Mouse (Mus musculus): Measurements from ENCODE around the gene Rps27l. TPM values are rescaled to one million over a fixed set of nuclear protein-coding genes. Genes with fewer than 3 reads are reported as not detected.

Gene Rps27l
- polyA plus RNA-seq, 1 experiment: 664 TPM

DNA sequence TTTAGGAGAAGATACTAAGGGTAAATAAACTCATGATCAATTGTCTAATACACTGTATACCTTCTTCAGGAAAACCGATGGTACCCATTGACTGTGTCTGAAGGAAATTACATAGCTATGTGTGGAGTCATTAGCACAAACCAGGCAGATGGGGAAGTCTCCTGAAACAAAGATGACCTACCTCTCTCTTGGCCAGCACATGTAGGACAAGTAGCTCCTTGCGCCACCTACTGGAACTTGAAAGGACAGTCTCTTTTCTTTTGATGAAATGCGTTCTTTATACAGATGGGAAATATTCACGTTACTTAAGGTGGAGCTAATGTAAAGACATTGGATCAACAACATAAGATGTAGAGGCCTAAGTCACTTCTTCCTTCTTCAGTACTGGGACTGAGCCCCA lies 7.0 kb upstream of the Rps27l start:
- H3K27ac ChIP-seq (ENCODE audit: insufficient read depth, low read length): no peak overlapping the region
- peaks cover 5% of the 10 kb centered on the region; the same call in 1 of the 2 replicates for H3K4me1 ChIP-seq (ENCODE audit: control insufficient read depth, insufficient read depth, low read length)
- TF ChIP-seq CTCF (IDR thresholded peaks at IDR 0.05; ENCODE audit: borderline replicate concordance, insufficient read depth, low read length) (peak; percentile 34; the same call in 1 of the 2 replicates), POLR2A (IDR thresholded peaks at IDR 0.05; ENCODE audit: low read depth, low read length) (no peak)
- H3K4me3 ChIP-seq (ENCODE audit: insufficient read depth, low read length): no peak overlapping the region

- Histone ChIP-seq H3K27ac (ENCODE audit: insufficient read depth, low read length) (peak overlapping the region; percentile 91), H3K4me3 (ENCODE audit: insufficient read depth, low read length) (peak overlapping the region; percentile 31), H3K4me1 (ENCODE audit: control insufficient read depth, insufficient read depth, low read length) (peaks cover 3% of the 10 kb centered on the region; the same call in 1 of the 2 replicates)
- TF ChIP-seq CTCF (IDR thresholded peaks at IDR 0.05; ENCODE audit: borderline replicate concordance, insufficient read depth, low read length) (no peak), POLR2A (IDR thresholded peaks at IDR 0.05; ENCODE audit: low read depth, low read length) (no peak)
These were observed 725 bp upstream of the Rps27l start for GRCm38 (mm10) chr9:66945161-66945560.

DNA sequence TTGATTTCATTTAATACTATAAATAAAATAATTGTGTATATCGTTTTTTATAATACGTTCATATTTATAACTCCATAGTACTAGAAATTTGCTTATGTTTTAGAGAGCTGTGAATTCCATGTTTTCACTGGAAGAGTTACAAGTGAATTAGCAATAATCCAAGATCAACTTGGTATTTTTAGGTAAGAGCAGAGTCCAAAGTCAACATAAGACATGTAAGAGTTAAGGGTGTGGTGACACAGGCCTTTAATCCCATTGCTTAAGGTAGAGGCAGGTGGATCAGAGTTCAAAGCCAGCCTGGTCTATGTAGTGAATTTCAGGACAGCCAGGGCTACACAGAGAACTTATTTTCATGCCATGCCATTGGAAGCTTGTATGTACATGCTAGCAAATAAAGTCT lies 2.6 kb downstream of the Rps27l start:
- Histone ChIP-seq H3K27ac (ENCODE audit: insufficient read depth, low read length) (no peak overlapping the region), H3K4me3 (ENCODE audit: insufficient read depth, low read length) (no peak overlapping the region), H3K4me1 (ENCODE audit: control insufficient read depth, insufficient read depth, low read length) (no peaks in the 10 kb centered on the region)
- TF ChIP-seq POLR2A (IDR thresholded peaks at IDR 0.05; ENCODE audit: low read depth, low read length) (no peak), CTCF (IDR thresholded peaks at IDR 0.05; ENCODE audit: borderline replicate concordance, insufficient read depth, low read length) (no peak)

DNA sequence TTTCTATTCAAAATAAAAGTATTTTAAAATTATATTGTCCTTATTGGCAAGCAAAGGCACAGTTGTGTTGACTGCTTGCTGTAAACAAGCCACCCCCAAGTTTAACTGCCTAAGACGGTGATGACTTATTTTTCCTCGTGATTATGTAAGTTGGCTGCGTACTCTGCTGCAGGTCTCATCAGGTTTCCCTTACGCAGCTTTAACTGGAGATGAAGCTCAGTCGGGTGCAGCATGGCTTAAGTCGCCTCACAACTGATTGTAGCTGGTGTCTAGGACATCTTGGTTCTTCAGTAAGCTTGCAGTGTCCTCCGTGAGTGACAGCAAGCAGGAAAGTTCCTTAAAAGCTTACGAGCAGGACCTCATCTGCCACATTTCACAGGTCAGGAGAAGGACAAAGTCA lies 6.4 kb downstream of the Rps27l start:
- H3K4me1 ChIP-seq (ENCODE audit: control insufficient read depth, insufficient read depth, low read length): no peaks in the 10 kb centered on the region
- no peak overlapping the region for H3K4me3 ChIP-seq (ENCODE audit: insufficient read depth, low read length)
- no peak overlapping the region for H3K27ac ChIP-seq (ENCODE audit: insufficient read depth, low read length)
- TF ChIP-seq CTCF (IDR thresholded peaks at IDR 0.05; ENCODE audit: borderline replicate concordance, insufficient read depth, low read length) (no peak), POLR2A (IDR thresholded peaks at IDR 0.05; ENCODE audit: low read depth, low read length) (no peak)

GRCm38 (mm10) chr9:66952886-66953285 lies 7.0 kb downstream of the Rps27l start:
- H3K4me3 ChIP-seq (ENCODE audit: insufficient read depth, low read length): no peak overlapping the region
- TF ChIP-seq CTCF (IDR thresholded peaks at IDR 0.05; ENCODE audit: borderline replicate concordance, insufficient read depth, low read length): no peak
- no peak for TF ChIP-seq POLR2A (IDR thresholded peaks at IDR 0.05; ENCODE audit: low read depth, low read length)
- no peak overlapping the region; the same call in 1 of the 2 replicates for H3K27ac ChIP-seq (ENCODE audit: insufficient read depth, low read length)
- no peaks in the 10 kb centered on the region for H3K4me1 ChIP-seq (ENCODE audit: control insufficient read depth, insufficient read depth, low read length)

DNA sequence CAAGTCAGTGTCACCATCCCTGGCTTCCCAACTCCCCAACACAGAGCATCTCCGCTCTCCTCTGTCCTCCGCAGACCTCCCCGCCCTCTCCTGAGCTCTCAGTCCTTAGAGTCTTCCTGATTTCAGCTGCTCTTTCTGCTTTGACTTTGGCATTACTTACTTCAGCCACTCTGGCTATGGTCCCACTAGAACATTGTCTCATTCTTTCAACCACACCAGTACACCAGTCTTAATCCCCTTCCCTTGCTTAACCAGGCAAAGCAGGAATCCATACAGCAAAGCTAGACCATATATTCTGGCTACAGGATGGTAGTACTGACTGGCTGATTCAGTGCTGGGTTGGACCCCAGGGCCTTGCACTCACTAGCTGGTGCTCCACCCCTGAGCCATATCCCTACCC lies 11.6 kb downstream of the Rps27l start:
- TF ChIP-seq POLR2A (IDR thresholded peaks at IDR 0.05; ENCODE audit: low read depth, low read length): no peak
- no peak for TF ChIP-seq CTCF (IDR thresholded peaks at IDR 0.05; ENCODE audit: borderline replicate concordance, insufficient read depth, low read length)
- Histone ChIP-seq H3K4me1 (ENCODE audit: control insufficient read depth, insufficient read depth, low read length) (no peaks in the 10 kb centered on the region), H3K4me3 (ENCODE audit: insufficient read depth, low read length) (no peak overlapping the region), H3K27ac (ENCODE audit: insufficient read depth, low read length) (no peak overlapping the region)

DNA sequence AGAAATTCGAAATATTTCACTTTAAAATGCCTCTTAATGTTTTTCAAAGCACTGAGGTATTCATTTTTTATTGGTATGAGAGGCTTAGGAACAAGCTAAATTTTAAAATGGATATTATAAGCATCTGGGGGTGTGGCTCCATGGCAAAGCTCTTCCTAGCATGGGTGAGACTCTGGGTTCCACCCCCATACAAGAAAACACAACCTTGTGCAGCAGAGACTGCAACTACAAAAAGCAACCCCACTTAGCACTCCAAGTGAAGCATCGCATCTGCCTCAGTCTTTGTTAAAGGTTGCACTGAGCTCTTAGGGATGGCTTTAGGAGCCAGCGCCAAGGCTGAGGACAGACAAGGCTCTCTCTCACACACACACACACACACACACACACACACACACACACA lies 15.6 kb downstream of the Rps27l start:
- TF ChIP-seq POLR2A (IDR thresholded peaks at IDR 0.05; ENCODE audit: low read depth, low read length): no peak
- TF ChIP-seq CTCF (IDR thresholded peaks at IDR 0.05; ENCODE audit: borderline replicate concordance, insufficient read depth, low read length): no peak
- H3K4me1 ChIP-seq (ENCODE audit: control insufficient read depth, insufficient read depth, low read length): no peaks in the 10 kb centered on the region

GRCm38 (mm10) chr9:66967492-66967891 lies 21.6 kb downstream of the Rps27l start:
- no peak overlapping the region for H3K27ac ChIP-seq (ENCODE audit: insufficient read depth, low read length)
- no peak for TF ChIP-seq POLR2A (IDR thresholded peaks at IDR 0.05; ENCODE audit: low read depth, low read length)
- TF ChIP-seq CTCF (IDR thresholded peaks at IDR 0.05; ENCODE audit: borderline replicate concordance, insufficient read depth, low read length): no peak

More for the DNA sequence above, 15.6 kb downstream of the Rps27l start:
- no peak overlapping the region for H3K4me3 ChIP-seq (ENCODE audit: insufficient read depth, low read length)
- no peak overlapping the region for H3K27ac ChIP-seq (ENCODE audit: insufficient read depth, low read length)

GRCm38 (mm10) chr9:66971116-66971515 lies 25.2 kb downstream of the Rps27l start:
- TF ChIP-seq CTCF (IDR thresholded peaks at IDR 0.05; ENCODE audit: borderline replicate concordance, insufficient read depth, low read length) (no peak), POLR2A (IDR thresholded peaks at IDR 0.05; ENCODE audit: low read depth, low read length) (no peak)
- H3K4me3 ChIP-seq (ENCODE audit: insufficient read depth, low read length): no peak overlapping the region
- H3K4me1 ChIP-seq (ENCODE audit: control insufficient read depth, insufficient read depth, low read length): peaks cover 2% of the 10 kb centered on the region; the same call in 1 of the 2 replicates

More at GRCm38 (mm10) chr9:66967492-66967891, 21.6 kb downstream of the Rps27l start:
- Histone ChIP-seq H3K4me3 (ENCODE audit: insufficient read depth, low read length) (no peak overlapping the region), H3K4me1 (ENCODE audit: control insufficient read depth, insufficient read depth, low read length) (no peaks in the 10 kb centered on the region)

GRCm38 (mm10) chr9:66974721-66975225 lies 28.9 kb downstream of the Rps27l start:
- TF ChIP-seq POLR2A (IDR thresholded peaks at IDR 0.05; ENCODE audit: low read depth, low read length): peak; percentile 38
- no peak for TF ChIP-seq CTCF (IDR thresholded peaks at IDR 0.05; ENCODE audit: borderline replicate concordance, insufficient read depth, low read length)
- Histone ChIP-seq H3K4me1 (ENCODE audit: control insufficient read depth, insufficient read depth, low read length) (peaks cover 2% of the 10 kb centered on the region; the same call in 1 of the 2 replicates), H3K27ac (ENCODE audit: insufficient read depth, low read length) (peak overlapping the region; percentile 57; the same call in 1 of the 2 replicates), H3K4me3 (ENCODE audit: insufficient read depth, low read length) (peak overlapping the region; percentile 67)

More at GRCm38 (mm10) chr9:66971116-66971515, 25.2 kb downstream of the Rps27l start:
- H3K27ac ChIP-seq (ENCODE audit: insufficient read depth, low read length): no peak overlapping the region
